Mouse (Mus musculus): Measurements from ENCODE around the gene Dyrk1a. TPM values are rescaled to one million over a fixed set of nuclear protein-coding genes. Genes with fewer than 3 reads are reported as not detected.

Gene Dyrk1a
- polyA plus RNA-seq, 1 experiment = 32.4 TPM

DNA sequence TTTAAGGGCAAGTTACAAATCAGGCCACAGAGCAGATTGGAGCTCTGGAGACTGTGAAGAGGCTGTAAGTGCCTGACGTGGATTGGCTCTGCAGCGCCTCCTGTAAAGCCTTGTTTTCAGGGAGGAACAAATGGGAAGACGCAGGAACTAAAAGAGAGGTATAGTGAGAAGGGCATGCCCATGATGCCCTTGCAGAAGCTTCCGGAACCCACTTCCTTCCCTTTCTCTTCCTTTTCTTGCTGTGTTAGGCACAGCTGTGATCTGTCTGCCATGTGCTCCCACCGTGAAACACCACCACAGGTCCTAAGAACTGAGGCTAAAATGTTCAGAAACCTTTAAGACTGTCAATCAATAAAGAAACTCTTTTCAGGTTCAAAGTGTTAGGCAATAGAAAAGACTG, 77.3 kb downstream of the Dyrk1a start:
- no peak overlapping the region for H3K4me3 ChIP-seq (replicated peaks; ENCODE audit: extremely low read depth, low read depth, low read length)
- TF ChIP-seq CTCF (IDR thresholded peaks at IDR 0.05; ENCODE audit: insufficient read depth, low read length) (no peak), POLR2A (IDR thresholded peaks at IDR 0.05; ENCODE audit: borderline replicate concordance, extremely low read depth, low read depth, low read length) (no peak)
- no peak for DNase-seq
- H3K4me1 ChIP-seq (ENCODE audit: control insufficient read depth, insufficient read depth, low read length) = peaks cover 30% of the 10 kb centered on the region
- 51% methylated on average over 5 of the region's 5 CpGs for WGBS

DNA sequence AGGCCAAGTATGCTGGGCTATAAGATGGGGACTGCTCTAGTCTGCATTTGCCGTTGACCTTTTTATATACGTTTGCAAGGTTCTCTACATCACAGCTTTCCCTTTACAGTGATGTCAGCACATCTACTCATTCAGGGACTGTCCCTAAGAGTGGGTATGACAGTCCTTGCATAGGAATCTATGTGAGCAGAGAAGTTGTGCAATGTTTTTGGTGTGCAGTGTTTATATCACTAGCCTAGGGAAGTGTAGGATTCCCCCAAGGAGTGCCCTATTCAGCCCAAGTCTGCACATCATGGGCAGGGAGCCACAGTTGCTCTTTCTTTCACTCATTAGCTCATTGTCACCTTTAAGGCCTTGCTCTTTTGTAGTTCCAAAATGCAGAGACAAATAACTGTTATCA, 78.1 kb downstream of the Dyrk1a start:
- no peak overlapping the region for H3K4me3 ChIP-seq (replicated peaks; ENCODE audit: extremely low read depth, low read depth, low read length)
- no peak for DNase-seq
- WGBS = 81% methylated on average over 2 of the region's 2 CpGs
- H3K4me1 ChIP-seq (ENCODE audit: control insufficient read depth, insufficient read depth, low read length) = peaks cover 26% of the 10 kb centered on the region
- no peak for TF ChIP-seq CTCF (IDR thresholded peaks at IDR 0.05; ENCODE audit: insufficient read depth, low read length)
- no peak for TF ChIP-seq POLR2A (IDR thresholded peaks at IDR 0.05; ENCODE audit: borderline replicate concordance, extremely low read depth, low read depth, low read length)

DNA sequence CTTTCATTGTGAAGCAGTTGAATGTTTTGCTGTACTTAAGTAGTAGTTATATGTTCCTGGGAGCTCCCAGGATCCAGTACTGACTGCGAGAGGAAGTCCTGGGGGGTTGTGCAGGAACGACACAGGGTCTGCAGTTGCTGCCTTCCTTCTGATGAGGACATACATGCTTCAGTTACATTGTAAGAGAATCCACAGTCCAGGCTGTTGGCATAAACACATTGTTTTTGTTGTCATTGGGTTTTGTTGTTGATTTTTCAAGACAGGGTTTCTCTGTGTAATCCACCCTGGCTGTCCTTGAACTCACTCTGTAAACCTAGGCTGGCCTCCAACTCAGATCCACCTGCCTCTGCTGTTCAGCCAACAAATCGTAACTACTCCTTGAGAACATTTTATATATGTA, 80.1 kb downstream of the Dyrk1a start:
- Histone ChIP-seq H3K4me3 (replicated peaks; ENCODE audit: extremely low read depth, low read depth, low read length) (no peak overlapping the region), H3K4me1 (ENCODE audit: control insufficient read depth, insufficient read depth, low read length) (peaks cover 28% of the 10 kb centered on the region)
- 56% methylated on average over 3 of the region's 3 CpGs for WGBS
- DNase-seq = no peak
- TF ChIP-seq POLR2A (IDR thresholded peaks at IDR 0.05; ENCODE audit: borderline replicate concordance, extremely low read depth, low read depth, low read length) (no peak), CTCF (IDR thresholded peaks at IDR 0.05; ENCODE audit: insufficient read depth, low read length) (no peak)

DNA sequence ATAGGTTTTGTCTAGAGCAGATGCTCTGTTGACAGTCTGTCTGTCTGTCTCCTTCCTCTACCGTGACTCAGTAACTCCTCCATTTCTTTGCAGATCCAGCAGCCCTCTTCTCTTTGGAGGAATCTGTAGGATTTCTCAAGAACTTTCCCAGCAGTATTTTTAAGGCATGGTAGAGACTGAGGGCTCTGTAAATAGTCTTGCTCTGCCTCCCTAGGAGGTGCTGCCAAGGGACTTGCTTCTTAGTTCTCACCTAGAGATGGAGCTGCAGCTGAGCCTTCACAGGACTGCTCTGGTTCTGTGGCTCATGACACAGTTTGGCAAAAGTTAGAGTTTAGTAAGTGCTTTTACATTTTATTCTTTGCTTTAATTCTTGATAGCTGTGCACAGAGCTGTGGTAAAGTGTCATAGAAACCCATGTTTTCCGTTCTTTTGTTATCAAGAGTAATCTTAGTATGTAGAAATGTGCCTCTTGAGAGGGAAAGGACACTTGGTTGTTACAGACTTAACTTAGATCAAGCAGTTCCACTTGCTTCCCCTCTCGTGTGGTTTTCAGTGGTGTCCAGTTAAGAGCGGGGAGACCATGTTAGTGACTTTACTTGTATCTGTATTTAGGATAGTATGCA, 82.4 kb downstream of the Dyrk1a start:
- H3K4me1 ChIP-seq (ENCODE audit: control insufficient read depth, insufficient read depth, low read length) = peaks cover 19% of the 10 kb centered on the region
- no peak overlapping the region for H3K4me3 ChIP-seq (replicated peaks; ENCODE audit: extremely low read depth, low read depth, low read length)
- no peak for DNase-seq
- WGBS = 45% methylated on average over 4 of the region's 4 CpGs
- TF ChIP-seq POLR2A (IDR thresholded peaks at IDR 0.05; ENCODE audit: borderline replicate concordance, extremely low read depth, low read depth, low read length) = no peak
- TF ChIP-seq CTCF (IDR thresholded peaks at IDR 0.05; ENCODE audit: insufficient read depth, low read length) = no peak

DNA sequence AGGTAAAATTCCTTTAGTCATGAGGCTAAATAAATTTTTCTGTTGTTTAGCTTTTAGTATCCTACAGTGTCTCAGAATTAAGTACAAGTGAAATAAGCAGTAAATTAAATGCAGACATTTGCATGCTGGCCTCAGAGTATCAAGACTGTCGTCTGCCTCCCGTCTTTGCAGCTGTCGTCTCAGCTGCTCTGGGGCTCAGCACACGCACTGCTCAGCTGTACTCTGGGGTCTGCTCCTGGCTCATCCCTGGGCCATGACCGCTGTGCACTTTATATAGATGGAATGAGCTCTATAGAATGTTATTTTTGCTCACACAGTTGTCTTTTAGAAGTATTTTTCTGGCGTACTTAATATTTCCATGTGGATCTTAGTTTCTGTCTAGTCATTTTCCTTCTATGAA, 85.3 kb downstream of the Dyrk1a start:
- TF ChIP-seq POLR2A (IDR thresholded peaks at IDR 0.05; ENCODE audit: borderline replicate concordance, extremely low read depth, low read depth, low read length) (no peak), CTCF (IDR thresholded peaks at IDR 0.05; ENCODE audit: insufficient read depth, low read length) (no peak)
- WGBS = 90% methylated on average over 6 of the region's 6 CpGs
- DNase-seq = no peak
- no peak overlapping the region for H3K4me3 ChIP-seq (replicated peaks; ENCODE audit: extremely low read depth, low read depth, low read length)
- H3K4me1 ChIP-seq (ENCODE audit: control insufficient read depth, insufficient read depth, low read length) = peaks cover 9% of the 10 kb centered on the region

DNA sequence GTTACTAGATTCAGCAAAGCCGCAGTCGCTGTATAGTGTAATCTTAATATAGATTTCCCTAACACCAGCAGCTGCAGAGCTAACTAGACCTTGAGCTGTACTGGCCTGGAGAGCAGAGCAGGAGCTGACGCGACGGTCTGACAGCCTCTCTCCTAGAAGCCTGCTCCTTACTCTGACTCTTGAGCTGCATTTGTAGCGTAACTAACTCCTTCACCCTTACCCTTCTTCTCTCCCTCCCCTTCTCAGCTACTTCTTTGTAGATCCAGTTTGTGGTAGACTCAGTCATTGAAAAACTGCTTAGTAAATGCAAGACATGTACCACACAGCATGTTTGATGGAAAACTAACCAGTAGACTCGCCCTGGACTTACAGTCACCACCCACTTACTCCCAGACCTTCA, 87.1 kb downstream of the Dyrk1a start:
- Histone ChIP-seq H3K4me1 (ENCODE audit: control insufficient read depth, insufficient read depth, low read length) (peaks cover 6% of the 10 kb centered on the region), H3K4me3 (replicated peaks; ENCODE audit: extremely low read depth, low read depth, low read length) (no peak overlapping the region)
- no peak for TF ChIP-seq CTCF (IDR thresholded peaks at IDR 0.05; ENCODE audit: insufficient read depth, low read length)
- TF ChIP-seq POLR2A (IDR thresholded peaks at IDR 0.05; ENCODE audit: borderline replicate concordance, extremely low read depth, low read depth, low read length) = no peak
- 82% methylated on average over 7 of the region's 7 CpGs for WGBS
- DNase-seq = no peak

DNA sequence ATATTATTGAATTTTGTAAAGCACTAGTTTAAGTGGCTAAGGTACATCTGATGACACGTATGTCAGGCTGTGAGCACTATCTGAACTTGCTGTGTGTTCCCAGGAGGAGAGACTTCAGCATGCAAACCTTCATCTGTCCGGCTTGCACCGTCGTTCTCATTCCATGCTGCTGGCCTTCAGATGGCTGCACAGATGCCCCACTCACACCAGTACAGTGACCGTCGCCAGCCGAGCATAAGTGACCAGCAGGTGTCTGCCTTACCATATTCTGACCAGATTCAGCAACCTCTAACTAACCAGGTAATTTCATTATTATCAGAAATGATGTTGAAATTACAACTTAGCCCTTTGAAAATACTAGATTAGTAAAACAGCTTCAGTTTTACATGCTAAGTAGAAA, 89.6 kb downstream of the Dyrk1a start:
- Histone ChIP-seq H3K4me3 (replicated peaks; ENCODE audit: extremely low read depth, low read depth, low read length) (no peak overlapping the region), H3K4me1 (ENCODE audit: control insufficient read depth, insufficient read depth, low read length) (peaks cover 3% of the 10 kb centered on the region)
- TF ChIP-seq POLR2A (IDR thresholded peaks at IDR 0.05; ENCODE audit: borderline replicate concordance, extremely low read depth, low read depth, low read length) = no peak
- no peak for TF ChIP-seq CTCF (IDR thresholded peaks at IDR 0.05; ENCODE audit: insufficient read depth, low read length)
- no peak for DNase-seq
- WGBS = 88% methylated on average over 7 of the region's 7 CpGs

DNA sequence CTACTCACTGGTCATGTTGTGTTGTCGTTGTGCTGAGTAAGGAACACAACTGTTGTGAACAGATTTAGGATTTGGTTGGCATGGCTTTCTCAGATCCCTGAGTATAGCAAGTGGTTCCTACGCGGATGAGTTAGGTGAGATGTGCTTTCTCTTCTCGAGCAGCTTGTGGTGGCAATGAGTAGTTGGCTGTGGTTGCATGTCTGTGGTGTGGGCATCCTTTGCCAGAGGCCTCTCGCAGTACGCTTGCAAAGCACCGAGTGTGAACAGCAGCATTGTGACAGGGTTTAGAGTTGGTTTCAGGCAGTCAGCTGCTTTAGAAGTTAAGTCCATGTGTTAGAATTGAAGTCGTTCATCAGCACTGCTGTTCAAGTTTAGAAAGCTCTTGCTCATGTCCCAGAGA, 90.4 kb downstream of the Dyrk1a start:
- H3K4me3 ChIP-seq (replicated peaks; ENCODE audit: extremely low read depth, low read depth, low read length) = no peak overlapping the region
- TF ChIP-seq POLR2A (IDR thresholded peaks at IDR 0.05; ENCODE audit: borderline replicate concordance, extremely low read depth, low read depth, low read length) = no peak
- no peak for TF ChIP-seq CTCF (IDR thresholded peaks at IDR 0.05; ENCODE audit: insufficient read depth, low read length)
- DNase-seq = no peak
- WGBS = 84% methylated on average over 8 of the region's 8 CpGs
- H3K4me1 ChIP-seq (ENCODE audit: control insufficient read depth, insufficient read depth, low read length) = peaks cover 3% of the 10 kb centered on the region

DNA sequence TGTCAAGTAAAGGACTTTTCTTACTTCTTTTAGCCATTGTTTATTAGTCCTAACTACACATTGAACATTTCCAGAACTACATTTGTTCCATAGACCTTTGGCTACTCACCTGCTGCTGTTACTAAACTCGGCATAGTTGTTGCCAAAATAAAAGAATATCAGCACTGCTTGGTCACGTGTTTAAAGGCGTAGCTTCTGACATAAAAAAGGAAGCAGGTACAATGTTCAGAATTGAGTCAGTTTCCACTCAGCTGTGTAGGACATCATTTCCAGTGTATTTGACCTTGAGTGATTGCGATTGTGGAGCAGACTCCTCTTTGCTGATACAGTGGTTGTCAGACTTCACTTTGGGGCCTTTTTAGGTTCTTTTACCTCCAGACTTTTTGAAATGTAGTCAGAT, 97.7 kb downstream of the Dyrk1a start:
- 83% methylated on average over 4 of the region's 4 CpGs for WGBS
- TF ChIP-seq CTCF (IDR thresholded peaks at IDR 0.05; ENCODE audit: insufficient read depth, low read length) (no peak), POLR2A (IDR thresholded peaks at IDR 0.05; ENCODE audit: borderline replicate concordance, extremely low read depth, low read depth, low read length) (no peak)
- Histone ChIP-seq H3K4me3 (replicated peaks; ENCODE audit: extremely low read depth, low read depth, low read length) (no peak overlapping the region), H3K4me1 (ENCODE audit: control insufficient read depth, insufficient read depth, low read length) (no peaks in the 10 kb centered on the region)
- no peak for DNase-seq

DNA sequence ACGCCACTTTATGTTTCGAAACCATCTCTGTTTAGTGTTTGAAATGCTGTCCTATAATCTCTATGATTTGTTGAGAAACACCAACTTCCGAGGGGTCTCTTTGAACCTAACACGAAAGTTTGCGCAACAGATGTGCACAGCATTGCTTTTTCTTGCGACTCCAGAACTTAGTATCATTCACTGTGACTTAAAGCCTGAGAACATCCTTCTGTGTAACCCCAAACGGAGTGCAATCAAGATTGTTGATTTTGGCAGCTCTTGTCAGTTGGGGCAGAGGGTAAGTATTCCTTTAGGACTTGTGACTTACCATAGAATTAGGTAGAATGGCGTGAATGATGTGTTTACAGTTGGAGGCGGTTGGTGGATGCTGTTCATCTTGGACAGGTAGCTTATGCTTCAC, 101.5 kb downstream of the Dyrk1a start:
- no peak for DNase-seq
- Histone ChIP-seq H3K4me3 (replicated peaks; ENCODE audit: extremely low read depth, low read depth, low read length) (no peak overlapping the region), H3K4me1 (ENCODE audit: control insufficient read depth, insufficient read depth, low read length) (no peaks in the 10 kb centered on the region)
- TF ChIP-seq POLR2A (IDR thresholded peaks at IDR 0.05; ENCODE audit: borderline replicate concordance, extremely low read depth, low read depth, low read length) (no peak), CTCF (IDR thresholded peaks at IDR 0.05; ENCODE audit: insufficient read depth, low read length) (no peak)
- WGBS = 69% methylated on average over 9 of the region's 9 CpGs

Data from lung, adult 2 months (tissue).